Mouse (Mus musculus) liver, adult 2 months (tissue): ENCODE results near the gene Cplx3. TPM values are rescaled to one million over a fixed set of nuclear protein-coding genes. Genes with fewer than 3 reads are reported as not detected.
A peak's percentile ranks its signal among the peaks of the same experiment; 100 is the strongest.

ENCODE experiments used
- DNase-seq: peaks from one replicate; pipeline ENCODE4 v3.0.0-alpha.2; 2011; ENCODE audit warnings: low read depth, low spot score; ENCODE audit errors: extremely low read depth
- H3K27ac ChIP-seq: fragments of 200-500 bp; replicated peaks from 2 replicates; pipeline ENCODE4 v1.5.1; 2012; ENCODE audit warnings: low read depth, mild to moderate bottlenecking, control low read depth, inconsistent platforms, low read length; ENCODE audit not compliant: insufficient read depth
- H3K27me3 ChIP-seq: fragments of 200-500 bp; 2 replicates; pipeline ENCODE4 v1.6.1; 2012; ENCODE audit warnings: mild to moderate bottlenecking, moderate library complexity, low read length, inconsistent platforms; ENCODE audit not compliant: control insufficient read depth, insufficient read depth
- H3K36me3 ChIP-seq: fragments of 200-500 bp; 2 replicates; pipeline ENCODE4 v1.6.1; 2012; ENCODE audit warnings: low read length, inconsistent platforms; ENCODE audit not compliant: control insufficient read depth, insufficient read depth
- H3K4me1 ChIP-seq: fragments of 200-500 bp; 2 replicates; pipeline ENCODE4 v1.6.1; 2011; ENCODE audit warnings: low read length; ENCODE audit not compliant: control insufficient read depth, insufficient read depth
- H3K4me3 ChIP-seq: fragments of 200-500 bp; 2 replicates; pipeline ENCODE4 v1.5.1; 2011; ENCODE audit warnings: low read depth, mild to moderate bottlenecking, control low read depth, low read length, moderate library complexity; ENCODE audit not compliant: insufficient read depth
- H3K79me2 ChIP-seq: fragments of 200-500 bp; 2 replicates; pipeline ENCODE4 v1.6.1; 2012; ENCODE audit warnings: inconsistent platforms, mild to moderate bottlenecking, low read length, moderate library complexity; ENCODE audit not compliant: control insufficient read depth, insufficient read depth
- H3K9ac ChIP-seq: fragments of 200-500 bp; 2 replicates; pipeline ENCODE4 v1.6.1; 2012; ENCODE audit warnings: low read depth, mild to moderate bottlenecking, control low read depth, inconsistent platforms, low read length
- CTCF ChIP-seq: fragments of 200-500 bp; IDR thresholded peaks from 2 replicates; pipeline ENCODE4 v1.5.1; 2011; ENCODE audit warnings: low read depth, low read length, control low read depth
- POLR2A ChIP-seq: fragments of 200-500 bp; IDR thresholded peaks from 2 replicates; pipeline ENCODE4 v1.6.1; 2011; ENCODE audit warnings: low read length, control low read depth; ENCODE audit not compliant: insufficient read depth; ENCODE audit errors: extremely low read depth
- WGBS: fragments of 180-500 bp; shearing (Covaris S2); methylation state at CpG from one replicate; pipeline ENCODE4 v1.1.7; 2018; 5-methylcytosine and 5-hydroxymethylcytosine counted together
- polyA plus RNA-seq: library from polyadenylated mRNA; depleted of rRNA; stranded (reverse); fragments of >200 nt; gene quantifications from 2 replicates; pipeline ENCODE4 v1.2.3, GENCODE M21; 2012
- total RNA-seq: library from RNA; depleted of rRNA; stranded (reverse); fragments of >200 nt; gene quantifications from 2 replicates; pipeline ENCODE4 v1.2.3, GENCODE M21; 2014

Gene Cplx3
- total and polyA plus RNA-seq, 2 experiments = not detected

GRCm38 (mm10) chr9:57650786-57651311 lies 44.8 kb upstream of the Cplx3 start:
- Histone ChIP-seq H3K27ac (peak overlapping the region; percentile 27; the same call in 1 of the 2 replicates), H3K4me1 (peaks cover 25% of the 10 kb centered on the region), H3K9ac (no peak overlapping the region), H3K36me3 (no peaks in the 10 kb centered on the region), H3K79me2 (no peaks in the 10 kb centered on the region), H3K4me3 (no peak overlapping the region), H3K27me3 (no peaks in the 10 kb centered on the region)
- DNase-seq = no peak
- 70% methylated on average over 6 of the region's 6 CpGs for WGBS
- TF ChIP-seq POLR2A (no peak), CTCF (no peak)

- Histone ChIP-seq H3K79me2 (no peaks in the 10 kb centered on the region), H3K4me1 (peaks cover 26% of the 10 kb centered on the region), H3K9ac (no peak overlapping the region), H3K4me3 (no peak overlapping the region), H3K36me3 (no peaks in the 10 kb centered on the region), H3K27ac (peak overlapping the region; percentile 18), H3K27me3 (no peaks in the 10 kb centered on the region)
- TF ChIP-seq CTCF = no peak
- no peak for TF ChIP-seq POLR2A
- WGBS = 93% methylated on average over 6 of the region's 6 CpGs
- no peak for DNase-seq
These were observed 44.2 kb upstream of the Cplx3 start for GRCm38 (mm10) chr9:57650130-57650785.

- Histone ChIP-seq H3K9ac (peak overlapping the region; percentile 70), H3K36me3 (no peaks in the 10 kb centered on the region), H3K4me3 (no peak overlapping the region), H3K4me1 (peaks cover 41% of the 10 kb centered on the region), H3K27ac (peak overlapping the region; percentile 98), H3K27me3 (no peaks in the 10 kb centered on the region), H3K79me2 (peaks cover 20% of the 10 kb centered on the region)
- DNase-seq = no peak
- TF ChIP-seq POLR2A (no peak), CTCF (no peak)
- 32% methylated on average over 4 of the region's 4 CpGs for WGBS
These were observed 41.4 kb upstream of the Cplx3 start for GRCm38 (mm10) chr9:57647286-57648108.

- peaks cover 27% of the 10 kb centered on the region for H3K79me2 ChIP-seq
- peak overlapping the region; percentile 98 for H3K27ac ChIP-seq
- peak; percentile 92 for DNase-seq
- H3K9ac ChIP-seq = peak overlapping the region; percentile 70
- 35% methylated on average over 12 of the region's 12 CpGs for WGBS
- peaks cover 44% of the 10 kb centered on the region for H3K4me1 ChIP-seq
- H3K27me3 ChIP-seq = no peaks in the 10 kb centered on the region
- H3K4me3 ChIP-seq = peak overlapping the region; percentile 24
- no peaks in the 10 kb centered on the region for H3K36me3 ChIP-seq
- TF ChIP-seq CTCF = no peak
- 0 out of 2 replicates have a peak, but pooled peaks have one; percentile 7 for TF ChIP-seq POLR2A
These were observed 40.5 kb upstream of the Cplx3 start for GRCm38 (mm10) chr9:57646551-57647103.

- peak overlapping the region; percentile 100 for H3K9ac ChIP-seq
- H3K4me3 ChIP-seq = peak overlapping the region; percentile 96
- peak overlapping the region; percentile 94 for H3K27ac ChIP-seq
- TF ChIP-seq POLR2A (peak; percentile 82), CTCF (peak; percentile 87)
- H3K36me3 ChIP-seq = no peaks in the 10 kb centered on the region
- H3K4me1 ChIP-seq = peaks cover 56% of the 10 kb centered on the region
- under 1% methylated on average over 83 of the region's 85 CpGs for WGBS
- DNase-seq = peak; percentile 68
- no peaks in the 10 kb centered on the region for H3K27me3 ChIP-seq
- H3K79me2 ChIP-seq = peaks cover 41% of the 10 kb centered on the region
These were observed 39.1 kb upstream of the Cplx3 start for GRCm38 (mm10) chr9:57644944-57645893.
